Mouse (Mus musculus) limb, embryonic 11.5 days (tissue): ENCODE data around the gene Btbd2. TPM values are rescaled to one million over a fixed set of nuclear protein-coding genes. Genes with fewer than 3 reads are reported as not detected.

Experiments
- ATAC-seq: fragments of 200-750 bp; cut with Nextera tagmentation; 2 replicates; pipeline ENCODE4 v1.8.0; 2017; ENCODE audit warnings: low read depth; ENCODE audit not compliant: insufficient number of reproducible peaks, low FRiP score, low TSS enrichment
- DNase-seq: peaks from one replicate; pipeline ENCODE4 v3.0.0-alpha.2; 2015; ENCODE audit warnings: low spot score
- H3K27ac ChIP-seq: fragments of 300-500 bp; sonication (generic); replicated peaks from 2 replicates; pipeline ENCODE4 v1.5.1; 2014; ENCODE audit warnings: low read depth, mild to moderate bottlenecking, low read length
- H3K27me3 ChIP-seq: fragments of 300-500 bp; sonication (generic); 2 replicates; pipeline ENCODE4 v1.6.1; 2014; ENCODE audit warnings: mild to moderate bottlenecking, low read length, mixed read lengths; ENCODE audit not compliant: control insufficient read depth, insufficient read depth
- H3K36me3 ChIP-seq: fragments of 300-500 bp; sonication (generic); 2 replicates; pipeline ENCODE4 v1.6.1; 2014; ENCODE audit warnings: mild to moderate bottlenecking, low read length, moderate library complexity, mixed read lengths; ENCODE audit not compliant: control insufficient read depth, insufficient read depth
- H3K4me1 ChIP-seq: fragments of 300-500 bp; sonication (generic); 2 replicates; pipeline ENCODE4 v1.6.1; 2014; ENCODE audit warnings: low read length, mixed read lengths; ENCODE audit not compliant: control insufficient read depth, insufficient read depth
- H3K4me2 ChIP-seq: fragments of 300-500 bp; sonication (generic); 2 replicates; pipeline ENCODE4 v1.6.1; 2014; ENCODE audit warnings: low read depth, mild to moderate bottlenecking, moderate library complexity; ENCODE audit not compliant: severe bottlenecking
- H3K4me3 ChIP-seq: fragments of 300-500 bp; sonication (generic); 2 replicates; pipeline ENCODE4 v1.5.1; 2014; ENCODE audit warnings: low read depth, low read length
- H3K9ac ChIP-seq: fragments of 300-500 bp; sonication (generic); 2 replicates; pipeline ENCODE4 v1.6.1; 2014; ENCODE audit warnings: mild to moderate bottlenecking, low read length
- H3K9me3 ChIP-seq: fragments of 300-500 bp; sonication (generic); 2 replicates; pipeline ENCODE4 v1.6.1; 2016; ENCODE audit warnings: low read length; ENCODE audit not compliant: control insufficient read depth
- WGBS: fragments of 180-500 bp; shearing (Covaris S2); extraction: QIAGEN DNeasy Blood & Tissue Kit; methylation state at CpG from one replicate; pipeline ENCODE4 v1.1.7; 2014; 5-methylcytosine and 5-hydroxymethylcytosine counted together
- polyA plus RNA-seq: library from polyadenylated mRNA; unstranded; fragments of >200 nt; fragmentation: Nextera tagmentation; extraction: Ambion mirVana; gene quantifications from 2 replicates; pipeline ENCODE4 v1.2.1, GENCODE M21; 2014

Btbd2 gene
- polyA plus RNA-seq, 1 experiment from 2014 or later = 67.4 TPM

- 85% methylated on average over 13 of the region's 13 CpGs for WGBS
- H3K9me3 ChIP-seq = no peaks in the 10 kb centered on the region
- no peak overlapping the region for H3K4me3 ChIP-seq
- no peak overlapping the region for H3K27ac ChIP-seq
- no peak overlapping the region for H3K4me2 ChIP-seq
- no peaks in the 10 kb centered on the region; the same call in 1 of the 2 replicates for H3K4me1 ChIP-seq
- H3K9ac ChIP-seq = no peak overlapping the region
- DNase-seq (no peak), ATAC-seq (no peak)
- no peaks in the 10 kb centered on the region for H3K27me3 ChIP-seq
- H3K36me3 ChIP-seq = no peaks in the 10 kb centered on the region; the same call in 1 of the 2 replicates
These were observed 37.5 kb upstream of the Btbd2 start for GRCm38 (mm10) chr10:80694159-80694938.

- Histone ChIP-seq H3K4me1 (no peaks in the 10 kb centered on the region; the same call in 1 of the 2 replicates), H3K9ac (no peak overlapping the region), H3K4me2 (no peak overlapping the region), H3K36me3 (peaks cover 2% of the 10 kb centered on the region; the same call in 1 of the 2 replicates), H3K4me3 (no peak overlapping the region), H3K27me3 (no peaks in the 10 kb centered on the region), H3K9me3 (no peaks in the 10 kb centered on the region), H3K27ac (no peak overlapping the region)
- no peak for ATAC-seq
- 87% methylated on average over 12 of the region's 12 CpGs for WGBS
- no peak for DNase-seq
These were observed 36.7 kb upstream of the Btbd2 start for GRCm38 (mm10) chr10:80693401-80694045.

- 85% methylated on average over 14 of the region's 14 CpGs for WGBS
- DNase-seq (no peak), ATAC-seq (no peak)
- no peaks in the 10 kb centered on the region for H3K9me3 ChIP-seq
- H3K4me2 ChIP-seq = no peak overlapping the region
- H3K27me3 ChIP-seq = no peaks in the 10 kb centered on the region
- no peak overlapping the region for H3K9ac ChIP-seq
- H3K4me1 ChIP-seq = no peaks in the 10 kb centered on the region
- H3K4me3 ChIP-seq = no peak overlapping the region
- H3K27ac ChIP-seq = no peak overlapping the region
- peaks cover 2% of the 10 kb centered on the region; the same call in 1 of the 2 replicates for H3K36me3 ChIP-seq
These were observed 35.6 kb upstream of the Btbd2 start for GRCm38 (mm10) chr10:80692249-80693165.

- no peak for ATAC-seq
- no peaks in the 10 kb centered on the region for H3K4me1 ChIP-seq
- H3K36me3 ChIP-seq = peaks cover 5% of the 10 kb centered on the region
- 52% methylated on average over 5 of the region's 5 CpGs for WGBS
- no peak overlapping the region for H3K9ac ChIP-seq
- H3K4me2 ChIP-seq = no peak overlapping the region
- no peak overlapping the region for H3K4me3 ChIP-seq
- H3K9me3 ChIP-seq = no peaks in the 10 kb centered on the region
- no peaks in the 10 kb centered on the region for H3K27me3 ChIP-seq
- DNase-seq = peak; percentile 71
- no peak overlapping the region for H3K27ac ChIP-seq
These were observed 31.0 kb upstream of the Btbd2 start for GRCm38 (mm10) chr10:80687850-80688249.

- Histone ChIP-seq H3K4me1 (no peaks in the 10 kb centered on the region), H3K27ac (no peak overlapping the region), H3K4me3 (no peak overlapping the region), H3K4me2 (no peak overlapping the region), H3K9ac (no peak overlapping the region), H3K9me3 (no peaks in the 10 kb centered on the region), H3K27me3 (no peaks in the 10 kb centered on the region), H3K36me3 (peaks cover 7% of the 10 kb centered on the region)
- no peak for DNase-seq
- no peak for ATAC-seq
- 88% methylated on average over 3 of the region's 3 CpGs for WGBS
These were observed 29.7 kb upstream of the Btbd2 start for GRCm38 (mm10) chr10:80686617-80687016.

GRCm38 (mm10) chr10:80684984-80685383 is 28.1 kb upstream of the Btbd2 start:
- Histone ChIP-seq H3K9ac (no peak overlapping the region), H3K27ac (no peak overlapping the region), H3K27me3 (no peaks in the 10 kb centered on the region), H3K4me1 (no peaks in the 10 kb centered on the region), H3K4me3 (no peak overlapping the region), H3K9me3 (no peaks in the 10 kb centered on the region), H3K4me2 (no peak overlapping the region), H3K36me3 (peaks cover 7% of the 10 kb centered on the region)
- WGBS = 86% methylated on average over 4 of the region's 4 CpGs
- ATAC-seq (no peak), DNase-seq (no peak)

GRCm38 (mm10) chr10:80684214-80684613 is 27.3 kb upstream of the Btbd2 start:
- Histone ChIP-seq H3K9me3 (no peaks in the 10 kb centered on the region), H3K27me3 (no peaks in the 10 kb centered on the region), H3K27ac (no peak overlapping the region), H3K9ac (no peak overlapping the region), H3K4me1 (no peaks in the 10 kb centered on the region), H3K4me2 (no peak overlapping the region), H3K36me3 (peaks cover 7% of the 10 kb centered on the region), H3K4me3 (no peak overlapping the region)
- peak; percentile 56 for DNase-seq
- ATAC-seq = no peak
- 48% methylated on average over 6 of the region's 6 CpGs for WGBS

GRCm38 (mm10) chr10:80683647-80684046 is 26.8 kb upstream of the Btbd2 start:
- Histone ChIP-seq H3K27ac (no peak overlapping the region), H3K36me3 (peaks cover 6% of the 10 kb centered on the region), H3K27me3 (no peaks in the 10 kb centered on the region), H3K9me3 (no peaks in the 10 kb centered on the region), H3K4me2 (no peak overlapping the region), H3K4me3 (no peak overlapping the region), H3K4me1 (peaks cover under 1% of the 10 kb centered on the region; the same call in 1 of the 2 replicates), H3K9ac (no peak overlapping the region)
- 90% methylated on average over 1 of the region's 1 CpGs for WGBS
- ATAC-seq (no peak), DNase-seq (no peak)
